Mouse (Mus musculus) lung, embryonic 15.5 days (tissue): Measurements from ENCODE around the gene Heatr9. TPM values are rescaled to one million over a fixed set of nuclear protein-coding genes. Genes with fewer than 3 reads are reported as not detected.

Experiments used
- ATAC-seq: fragments of 200-750 bp; cut with Nextera tagmentation; 2 replicates; pipeline ENCODE4 v1.8.0; 2017; ENCODE audit warnings: moderate number of reproducible peaks, borderline replicate concordance; ENCODE audit not compliant: low FRiP score, low TSS enrichment; ENCODE audit errors: extremely low read depth
- H3K27ac ChIP-seq: fragments of 300-500 bp; sonication (generic); 2 replicates; pipeline ENCODE4 v1.5.1; 2015; ENCODE audit warnings: moderate library complexity, mild to moderate bottlenecking, inconsistent platforms
- H3K27me3 ChIP-seq: fragments of 300-500 bp; sonication (generic); 2 replicates; pipeline ENCODE4 v1.6.1; 2015; ENCODE audit warnings: inconsistent platforms
- H3K36me3 ChIP-seq: fragments of 300-500 bp; sonication (generic); 2 replicates; pipeline ENCODE4 v1.6.1; 2015; ENCODE audit warnings: inconsistent platforms
- H3K4me1 ChIP-seq: fragments of 300-500 bp; sonication (generic); 2 replicates; pipeline ENCODE4 v1.6.1; 2015; ENCODE audit warnings: inconsistent platforms
- H3K4me2 ChIP-seq: fragments of 300-500 bp; sonication (generic); 2 replicates; pipeline ENCODE4 v1.6.1; 2015; ENCODE audit warnings: inconsistent platforms, mild to moderate bottlenecking, moderate library complexity
- H3K4me3 ChIP-seq: fragments of 300-500 bp; sonication (generic); 2 replicates; pipeline ENCODE4 v1.5.1; 2015; ENCODE audit warnings: mild to moderate bottlenecking, inconsistent platforms
- H3K9ac ChIP-seq: fragments of 300-500 bp; sonication (generic); 2 replicates; pipeline ENCODE4 v1.6.1; 2015; ENCODE audit warnings: inconsistent platforms
- H3K9me3 ChIP-seq: fragments of 300-500 bp; sonication (generic); 2 replicates; pipeline ENCODE4 v1.6.1; 2016; ENCODE audit warnings: inconsistent platforms
- WGBS: fragments of 180-500 bp; shearing (Covaris S2); methylation state at CpG from one replicate; pipeline ENCODE4 v1.1.7; 2015; 5-methylcytosine and 5-hydroxymethylcytosine counted together
- polyA plus RNA-seq: library from polyadenylated mRNA; unstranded; fragments of >200 nt; fragmentation: Nextera tagmentation; extraction: Ambion mirVana; gene quantifications from 2 replicates; pipeline ENCODE4 v1.2.1, GENCODE M21; 2015

Heatr9 gene
- polyA plus RNA-seq, 1 experiment from 2014 or later, result not detected

DNA sequence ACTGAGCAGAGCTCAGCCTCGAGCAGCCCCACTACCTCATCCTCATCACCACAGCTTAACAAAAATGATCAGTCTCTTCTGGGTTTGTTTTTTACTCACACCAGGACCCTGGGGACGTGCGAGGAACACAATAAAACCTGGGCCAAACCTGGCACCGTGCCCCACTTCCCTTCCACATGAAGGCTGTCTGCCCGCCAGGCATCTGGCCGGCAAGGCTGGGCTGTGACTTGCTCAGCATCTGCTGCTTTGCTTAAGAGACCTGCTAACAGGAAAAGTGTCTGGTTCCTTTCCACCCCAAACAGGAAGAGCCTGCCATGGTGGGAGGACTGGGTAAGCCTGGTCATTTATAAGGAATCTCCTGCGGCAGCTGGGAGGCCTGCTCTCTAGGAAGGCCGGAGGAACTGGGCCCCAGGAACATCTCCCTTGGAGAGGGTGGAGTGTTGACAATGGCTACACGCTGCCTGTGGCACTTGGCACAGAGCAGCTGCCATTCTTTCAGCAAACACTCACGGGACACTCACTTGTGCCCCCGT lies 54.8 kb downstream of the Heatr9 start:
- no peaks in the 10 kb centered on the region for H3K9me3 ChIP-seq
- WGBS, result 31% methylated on average over 11 of the region's 11 CpGs
- H3K4me2 ChIP-seq, result no peak overlapping the region
- H3K27ac ChIP-seq, result peak overlapping the region; percentile 75
- peaks cover 20% of the 10 kb centered on the region for H3K4me1 ChIP-seq
- no peaks in the 10 kb centered on the region for H3K36me3 ChIP-seq
- no peak overlapping the region for H3K9ac ChIP-seq
- ATAC-seq, result peak; percentile 53; the same call in 1 of the 2 replicates
- peaks cover 25% of the 10 kb centered on the region for H3K27me3 ChIP-seq
- no peak overlapping the region for H3K4me3 ChIP-seq

DNA sequence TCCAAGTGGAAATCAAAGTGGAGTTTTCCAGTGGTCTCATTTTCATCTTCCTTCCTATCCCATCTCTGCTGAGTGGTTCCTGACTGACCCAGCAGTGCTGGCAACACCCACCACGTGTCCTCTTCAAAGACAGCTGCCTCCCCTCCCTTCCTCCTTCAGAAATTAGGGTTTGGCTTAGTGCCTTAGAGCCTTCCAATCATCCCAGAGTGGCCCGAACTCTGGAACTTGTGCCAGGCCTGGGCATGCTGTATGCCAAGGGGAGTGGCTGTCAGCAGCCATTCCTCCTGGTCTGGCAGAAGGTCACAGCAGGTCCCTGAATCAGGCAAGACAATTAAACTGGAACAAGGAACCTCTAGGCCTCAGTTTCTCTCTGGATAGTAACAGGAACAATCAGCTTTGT lies 56.0 kb downstream of the Heatr9 start:
- WGBS, result 5% methylated on average over 2 of the region's 2 CpGs
- H3K27ac ChIP-seq, result peak overlapping the region; percentile 75; the same call in 1 of the 2 replicates
- H3K4me2 ChIP-seq, result no peak overlapping the region
- H3K9ac ChIP-seq, result no peak overlapping the region
- H3K4me3 ChIP-seq, result no peak overlapping the region
- no peaks in the 10 kb centered on the region for H3K9me3 ChIP-seq
- ATAC-seq, result no peak
- peaks cover 34% of the 10 kb centered on the region for H3K27me3 ChIP-seq
- no peaks in the 10 kb centered on the region for H3K36me3 ChIP-seq
- peaks cover 21% of the 10 kb centered on the region for H3K4me1 ChIP-seq

DNA sequence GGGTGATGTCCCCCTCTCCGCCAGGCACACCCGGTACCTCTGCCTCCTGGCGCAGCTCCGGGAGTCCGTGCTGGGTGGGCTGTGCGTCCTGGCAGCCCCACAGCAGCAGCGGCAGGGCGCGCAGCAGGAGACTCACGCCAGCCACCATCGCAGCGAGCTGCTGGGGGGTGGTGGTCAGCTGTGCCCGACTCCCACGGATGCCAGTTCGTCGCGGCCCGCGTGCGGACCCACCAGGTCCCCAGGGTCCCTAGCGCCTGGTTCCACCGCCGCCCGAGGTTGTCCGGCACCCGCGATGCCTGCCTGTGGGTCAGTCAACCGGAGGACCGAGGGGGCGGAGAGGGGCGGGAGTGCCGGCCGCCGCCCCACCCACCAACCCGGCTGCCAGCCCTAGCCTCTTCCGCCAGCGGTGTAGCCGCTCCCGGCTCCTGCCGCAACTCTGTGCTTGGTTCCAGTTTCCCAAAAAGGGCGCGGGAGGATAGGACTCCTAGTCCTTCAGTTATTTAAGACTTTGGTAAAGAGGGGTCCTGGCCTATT lies 59.2 kb downstream of the Heatr9 start, which contains the start of gene Mmp28:
Mmp28 (minus strand) TSS at position 361 of the 534 bp plus-strand sequence.
- peaks cover 23% of the 10 kb centered on the region for H3K4me1 ChIP-seq
- peak; percentile 55; the same call in 1 of the 2 replicates for ATAC-seq
- H3K9ac ChIP-seq, result peak within 1 kb of the TSS; percentile 58
- no peak within 1 kb of the TSS for H3K27ac ChIP-seq
- H3K4me2 ChIP-seq, result peak within 1 kb of the TSS; percentile 93
- H3K27me3 ChIP-seq, result peaks cover 31% of the 10 kb centered on the region
- H3K9me3 ChIP-seq, result no peaks in the 10 kb centered on the region
- peak within 1 kb of the TSS; percentile 58 for H3K4me3 ChIP-seq
- no peaks in the 10 kb centered on the region for H3K36me3 ChIP-seq
- under 1% methylated on average over 42 of the region's 42 CpGs for WGBS

Other genes with a start within 250 kb of the Heatr9 start
- gene Slfn14, start 235.4 kb downstream of the Heatr9 start, polyA plus RNA-seq, result 0.27 and 0.53 TPM in 2 replicates
- gene Ap2b1, start 223.2 kb downstream of the Heatr9 start, polyA plus RNA-seq, result 53.1 and 55.7 TPM in 2 replicates
- gene Pex12, start 219.6 kb downstream of the Heatr9 start, polyA plus RNA-seq, result 12.1 and 12.3 TPM in 2 replicates
- gene Rasl10b, start 113.0 kb downstream of the Heatr9 start, polyA plus RNA-seq, result 1.3 and 1.8 TPM in 2 replicates
- gene Gas2l2, start 92.7 kb downstream of the Heatr9 start, polyA plus RNA-seq, result 0.32 and 0.35 TPM in 2 replicates
- 0.18 and 0.29 TPM in 2 replicates for gene 1700020L24Rik, start 84.5 kb downstream of the Heatr9 start, polyA plus RNA-seq
- 2.5 and 2.7 TPM in 2 replicates for gene Mmp28, start 59.1 kb downstream of the Heatr9 start, polyA plus RNA-seq
- 11.0 and 11.3 TPM in 2 replicates for gene Taf15, start 49.1 kb downstream of the Heatr9 start, polyA plus RNA-seq
- 0.82 TPM in 1 of 2 replicates, not detected in the other for gene Ccl5, start 8.3 kb upstream of the Heatr9 start, polyA plus RNA-seq
- gene Ccl9, start 56.5 kb upstream of the Heatr9 start, polyA plus RNA-seq, result 4.9 and 5.4 TPM in 2 replicates
- gene Ccl6, start 70.9 kb upstream of the Heatr9 start, polyA plus RNA-seq, result 8.1 and 9.2 TPM in 2 replicates
- not detected in 2 replicates for gene Rpl9-ps1, start 123.4 kb upstream of the Heatr9 start, polyA plus RNA-seq
- gene Ccl3, start 127.2 kb upstream of the Heatr9 start, polyA plus RNA-seq, result 1.1 and 1.2 TPM in 2 replicates
- 0.56 TPM in 1 of 2 replicates, not detected in the other for gene Ccl4, start 140.4 kb upstream of the Heatr9 start, polyA plus RNA-seq
- gene Wfdc17, start 181.8 kb upstream of the Heatr9 start, polyA plus RNA-seq, result 1.8 and 2.1 TPM in 2 replicates
- 1.4 and 2.4 TPM in 2 replicates for gene Wfdc18, start 186.8 kb upstream of the Heatr9 start, polyA plus RNA-seq
- gene Wfdc21, start 224.8 kb upstream of the Heatr9 start, polyA plus RNA-seq, result 0.87 and 1.7 TPM in 2 replicates
- 21.0 and 23.2 TPM in 2 replicates for gene Heatr6, start 231.5 kb upstream of the Heatr9 start, polyA plus RNA-seq